Mouse (Mus musculus) kidney, embryonic 16.5 days (tissue): Measurements from ENCODE around the gene Eif4g3. TPM values are rescaled to one million over a fixed set of nuclear protein-coding genes. Genes with fewer than 3 reads are reported as not detected.

Experiments used
- ATAC-seq: fragments of 200-750 bp; cut with Nextera tagmentation; 2 replicates; pipeline ENCODE4 v1.8.0; 2017; ENCODE audit warnings: moderate TSS enrichment; ENCODE audit not compliant: low FRiP score, low TSS enrichment
- H3K27ac ChIP-seq: fragments of 300-500 bp; sonication (generic); 2 replicates; pipeline ENCODE4 v1.5.1; 2014; ENCODE audit warnings: low read length
- H3K27me3 ChIP-seq: fragments of 300-500 bp; sonication (generic); 2 replicates; pipeline ENCODE4 v1.6.1; 2014; ENCODE audit warnings: low read length, control low read depth, mixed read lengths; ENCODE audit not compliant: insufficient read depth
- H3K36me3 ChIP-seq: fragments of 300-500 bp; sonication (generic); 2 replicates; pipeline ENCODE4 v1.6.1; 2014; ENCODE audit warnings: low read length, control low read depth, mixed read lengths; ENCODE audit not compliant: insufficient read depth
- H3K4me1 ChIP-seq: fragments of 300-500 bp; sonication (generic); 2 replicates; pipeline ENCODE4 v1.6.1; 2014; ENCODE audit warnings: low read length, control low read depth, mixed read lengths; ENCODE audit not compliant: insufficient read depth
- H3K4me2 ChIP-seq: fragments of 300-500 bp; sonication (generic); replicated peaks from 2 replicates; pipeline ENCODE4 v1.6.1; 2014; ENCODE audit warnings: low read depth, low read length
- H3K4me3 ChIP-seq: fragments of 300-500 bp; sonication (generic); 2 replicates; pipeline ENCODE4 v1.5.1; 2014; ENCODE audit warnings: mild to moderate bottlenecking, low read length
- H3K9ac ChIP-seq: fragments of 300-500 bp; sonication (generic); replicated peaks from 2 replicates; pipeline ENCODE4 v1.6.1; 2014; ENCODE audit warnings: low read length
- H3K9me3 ChIP-seq: fragments of 300-500 bp; sonication (generic); 2 replicates; pipeline ENCODE4 v1.6.1; 2016; ENCODE audit warnings: low read length, control low read depth
- WGBS: fragments of 180-500 bp; shearing (Covaris S2); extraction: QIAGEN DNeasy Blood & Tissue Kit; methylation state at CpG from one replicate; pipeline ENCODE4 v1.1.7; 2014; 5-methylcytosine and 5-hydroxymethylcytosine counted together
- polyA plus RNA-seq: library from polyadenylated mRNA; unstranded; fragments of >200 nt; fragmentation: Nextera tagmentation; extraction: Ambion mirVana; gene quantifications from 2 replicates; pipeline ENCODE4 v1.2.1, GENCODE M21; 2015

Eif4g3 gene
- polyA plus RNA-seq, 1 experiment from 2014 or later: 32.9 TPM

DNA sequence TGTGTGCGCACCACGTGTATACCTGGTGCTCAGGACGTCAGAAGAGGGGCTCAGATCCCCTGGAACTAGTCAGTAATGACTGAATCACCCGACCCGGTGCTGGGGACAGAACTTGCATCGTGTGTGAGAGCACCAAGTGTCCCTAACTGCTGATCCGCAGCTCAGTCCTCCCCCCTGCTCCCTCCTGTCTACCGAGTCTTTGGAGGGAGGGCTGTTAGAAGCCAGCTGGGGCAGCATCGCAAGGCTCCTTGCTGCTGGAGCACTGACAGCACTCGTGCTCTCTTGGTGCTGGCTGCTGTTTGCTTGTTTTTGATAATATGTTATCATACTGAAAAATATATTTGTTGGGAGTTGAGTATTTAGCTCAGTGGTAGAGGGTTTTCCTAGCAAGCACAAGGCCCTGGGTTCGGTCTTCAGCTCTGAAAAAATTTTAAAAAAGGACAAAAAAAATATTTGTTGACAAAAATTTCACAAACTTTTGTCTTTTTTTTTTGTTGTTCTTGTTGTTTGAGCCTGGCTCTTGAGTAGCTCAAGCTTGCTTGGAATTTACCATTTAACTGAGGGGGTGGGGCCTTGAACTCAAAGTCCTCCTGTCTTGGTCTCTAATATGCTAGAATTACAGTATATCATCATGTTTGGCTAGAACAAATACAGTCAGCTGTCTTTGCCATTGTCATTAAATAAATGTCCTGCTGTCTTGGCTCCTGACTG is 72.2 kb downstream of the Eif4g3 start:
- no peaks in the 10 kb centered on the region for H3K27me3 ChIP-seq
- H3K4me3 ChIP-seq: no peak overlapping the region
- H3K4me2 ChIP-seq: no peak overlapping the region
- no peak overlapping the region for H3K27ac ChIP-seq
- 71% methylated on average over 11 of the region's 11 CpGs for WGBS
- H3K9ac ChIP-seq: no peak overlapping the region
- no peaks in the 10 kb centered on the region for H3K9me3 ChIP-seq
- H3K4me1 ChIP-seq: peaks cover 3% of the 10 kb centered on the region; the same call in 1 of the 2 replicates
- peaks cover 20% of the 10 kb centered on the region for H3K36me3 ChIP-seq
- ATAC-seq: no peak

DNA sequence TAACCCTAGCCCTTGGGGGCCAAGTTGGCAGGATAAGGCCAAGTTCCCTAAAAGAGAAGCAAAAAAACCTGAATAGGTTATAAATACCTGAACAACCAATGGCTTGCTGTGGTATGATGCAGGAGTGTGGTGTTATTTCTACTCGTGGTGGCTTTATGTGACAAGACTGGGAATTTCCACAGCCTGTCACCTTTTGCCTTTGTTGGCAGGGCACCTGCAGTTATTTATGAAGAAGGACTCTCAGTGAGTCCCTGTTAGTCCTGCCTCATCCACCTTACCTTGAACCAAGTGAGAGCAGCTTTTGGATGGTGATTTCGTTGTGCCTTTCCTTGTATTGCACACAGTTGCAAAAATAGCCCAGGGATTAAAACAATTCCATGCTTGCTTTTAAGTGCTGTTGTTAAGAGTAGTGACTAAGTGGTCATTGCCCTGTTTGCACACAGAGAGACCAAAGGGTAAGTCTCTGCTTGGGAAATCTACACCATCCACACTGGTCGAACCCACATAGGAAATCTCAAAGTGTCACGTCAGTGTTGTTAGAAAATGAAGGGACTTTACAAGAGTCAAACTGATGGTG is 72.9 kb downstream of the Eif4g3 start:
- 79% methylated on average over 4 of the region's 4 CpGs for WGBS
- Histone ChIP-seq H3K4me3 (no peak overlapping the region), H3K27me3 (no peaks in the 10 kb centered on the region), H3K9me3 (no peaks in the 10 kb centered on the region), H3K4me1 (peaks cover 3% of the 10 kb centered on the region; the same call in 1 of the 2 replicates), H3K36me3 (peaks cover 24% of the 10 kb centered on the region), H3K4me2 (no peak overlapping the region), H3K9ac (no peak overlapping the region), H3K27ac (no peak overlapping the region)
- no peak for ATAC-seq

DNA sequence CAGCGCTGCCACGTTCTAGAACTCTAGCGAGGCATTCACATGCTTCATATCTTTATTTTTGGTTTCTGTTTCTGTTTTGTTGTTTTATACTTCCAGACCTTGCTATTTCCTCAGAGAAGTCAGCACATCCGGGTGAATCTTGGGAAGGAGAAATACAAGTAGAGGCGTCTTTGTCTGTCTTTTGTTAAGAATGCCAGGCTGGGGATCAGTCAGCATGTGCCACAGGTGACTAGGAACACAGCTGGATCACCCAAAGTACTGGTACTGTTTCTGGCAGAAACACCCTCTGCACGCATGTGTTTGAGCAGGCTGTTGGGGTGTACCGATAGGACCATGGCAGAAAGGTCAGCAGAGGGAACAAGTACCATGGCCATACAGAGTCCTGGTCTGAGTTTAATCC is 73.6 kb downstream of the Eif4g3 start:
- 89% methylated on average over 7 of the region's 7 CpGs for WGBS
- peaks cover 22% of the 10 kb centered on the region for H3K36me3 ChIP-seq
- no peak overlapping the region for H3K4me3 ChIP-seq
- H3K27ac ChIP-seq: no peak overlapping the region
- no peaks in the 10 kb centered on the region for H3K27me3 ChIP-seq
- no peaks in the 10 kb centered on the region for H3K9me3 ChIP-seq
- peaks cover 5% of the 10 kb centered on the region; the same call in 1 of the 2 replicates for H3K4me1 ChIP-seq
- no peak overlapping the region for H3K9ac ChIP-seq
- ATAC-seq: no peak
- no peak overlapping the region for H3K4me2 ChIP-seq

DNA sequence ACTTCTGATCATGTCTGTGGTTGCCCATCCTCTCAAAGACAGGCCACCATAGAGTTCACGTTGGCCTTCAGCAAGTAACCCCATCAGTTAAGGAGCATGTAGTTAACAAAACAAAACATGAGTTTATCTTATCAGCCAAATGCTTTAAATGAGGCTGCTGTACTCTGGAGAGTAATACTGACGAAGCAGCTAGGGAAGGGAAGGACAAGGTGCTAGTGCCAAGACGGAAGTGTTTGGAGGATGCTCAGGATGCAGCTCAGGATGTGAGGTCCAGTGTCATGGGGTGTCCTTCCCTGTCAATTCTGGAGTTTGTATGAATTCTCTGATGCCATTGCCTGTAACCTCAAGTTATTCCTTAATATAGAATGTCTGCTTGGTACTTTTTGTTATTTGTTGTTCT is 75.0 kb downstream of the Eif4g3 start:
- peaks cover 16% of the 10 kb centered on the region; the same call in 1 of the 2 replicates for H3K36me3 ChIP-seq

DNA sequence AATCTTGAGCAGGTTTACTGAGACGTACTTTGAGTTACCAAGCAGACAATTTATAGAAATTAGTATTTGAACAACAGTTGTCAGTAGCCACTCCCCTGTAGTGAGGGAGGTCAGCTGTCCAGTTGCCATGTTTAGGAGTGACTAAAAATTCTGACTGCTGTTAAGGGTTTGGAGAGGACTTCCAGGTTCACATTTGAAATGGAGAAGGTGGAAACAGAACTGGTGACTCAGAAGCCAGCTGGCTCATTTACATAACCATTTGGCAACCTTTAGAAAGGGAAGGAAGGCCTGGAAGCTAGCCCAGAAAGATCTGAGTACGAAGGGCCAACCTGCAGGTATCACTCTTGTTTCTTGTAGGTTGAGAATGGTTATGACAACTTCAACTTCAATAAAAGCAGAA is 75.8 kb downstream of the Eif4g3 start:
- peaks cover 13% of the 10 kb centered on the region for H3K4me1 ChIP-seq
- H3K9ac ChIP-seq: no peak overlapping the region
- H3K27ac ChIP-seq: no peak overlapping the region
- peaks cover 16% of the 10 kb centered on the region; the same call in 1 of the 2 replicates for H3K36me3 ChIP-seq
- WGBS: 74% methylated on average over 2 of the region's 2 CpGs
- no peak overlapping the region for H3K4me2 ChIP-seq
- H3K27me3 ChIP-seq: no peaks in the 10 kb centered on the region
- ATAC-seq: no peak
- no peak overlapping the region for H3K4me3 ChIP-seq
- H3K9me3 ChIP-seq: no peaks in the 10 kb centered on the region

More for the DNA sequence above, 75.0 kb downstream of the Eif4g3 start:
- Histone ChIP-seq H3K4me1 (peaks cover 7% of the 10 kb centered on the region; the same call in 1 of the 2 replicates), H3K4me3 (no peak overlapping the region), H3K9me3 (no peaks in the 10 kb centered on the region), H3K4me2 (no peak overlapping the region), H3K9ac (no peak overlapping the region), H3K27me3 (no peaks in the 10 kb centered on the region), H3K27ac (no peak overlapping the region)
- ATAC-seq: no peak
- 79% methylated on average over 3 of the region's 3 CpGs for WGBS

DNA sequence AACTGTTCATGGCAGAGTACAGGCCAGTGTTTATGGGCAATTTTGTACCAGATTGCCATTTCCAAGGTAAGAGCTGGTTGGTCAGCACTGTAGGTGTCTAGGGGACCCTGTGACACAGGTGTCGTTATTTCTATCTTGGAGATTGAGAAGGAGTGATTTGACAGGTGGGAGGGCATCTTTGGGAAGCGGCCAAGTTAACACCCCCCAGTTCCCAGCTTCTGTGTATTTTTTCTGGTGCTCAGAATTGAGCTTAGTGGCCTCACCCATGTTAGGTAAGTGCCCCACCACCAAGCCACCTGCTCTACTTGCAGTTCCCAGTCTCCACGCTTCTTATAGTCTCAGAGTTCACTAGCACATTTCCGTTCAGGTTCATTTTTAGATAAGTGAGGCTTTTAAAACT is 76.5 kb downstream of the Eif4g3 start:
- no peak overlapping the region for H3K9ac ChIP-seq
- no peak overlapping the region for H3K4me3 ChIP-seq
- H3K9me3 ChIP-seq: no peaks in the 10 kb centered on the region
- ATAC-seq: no peak
- no peaks in the 10 kb centered on the region for H3K27me3 ChIP-seq
- peaks cover 17% of the 10 kb centered on the region for H3K4me1 ChIP-seq
- no peak overlapping the region for H3K27ac ChIP-seq
- no peak overlapping the region for H3K4me2 ChIP-seq
- 86% methylated on average over 4 of the region's 4 CpGs for WGBS
- H3K36me3 ChIP-seq: peaks cover 16% of the 10 kb centered on the region; the same call in 1 of the 2 replicates

DNA sequence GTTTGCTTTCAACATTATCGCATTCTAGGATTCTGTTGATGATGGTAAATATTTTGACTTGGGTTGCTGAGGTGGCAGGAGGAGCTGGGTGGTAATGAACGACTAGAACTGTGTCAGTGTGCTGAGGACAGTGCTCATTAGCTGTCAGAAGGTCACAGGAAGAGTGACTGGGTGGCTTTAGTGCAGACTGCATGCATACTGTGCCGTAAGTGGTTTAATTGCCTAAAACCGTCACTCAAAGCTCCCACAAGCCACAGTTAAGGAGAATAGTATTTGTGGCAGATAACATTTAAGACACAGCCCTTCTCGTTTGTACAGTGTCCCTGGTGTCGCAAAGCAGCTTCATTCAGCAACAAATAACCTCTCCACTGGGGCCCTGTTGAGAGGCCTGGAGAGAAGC is 78.7 kb downstream of the Eif4g3 start:
- ATAC-seq: no peak
- 55% methylated on average over 6 of the region's 6 CpGs for WGBS
- Histone ChIP-seq H3K4me1 (peaks cover 17% of the 10 kb centered on the region), H3K9me3 (no peaks in the 10 kb centered on the region), H3K9ac (no peak overlapping the region), H3K36me3 (peaks cover 17% of the 10 kb centered on the region; the same call in 1 of the 2 replicates), H3K27ac (no peak overlapping the region), H3K27me3 (no peaks in the 10 kb centered on the region), H3K4me3 (no peak overlapping the region), H3K4me2 (no peak overlapping the region)

DNA sequence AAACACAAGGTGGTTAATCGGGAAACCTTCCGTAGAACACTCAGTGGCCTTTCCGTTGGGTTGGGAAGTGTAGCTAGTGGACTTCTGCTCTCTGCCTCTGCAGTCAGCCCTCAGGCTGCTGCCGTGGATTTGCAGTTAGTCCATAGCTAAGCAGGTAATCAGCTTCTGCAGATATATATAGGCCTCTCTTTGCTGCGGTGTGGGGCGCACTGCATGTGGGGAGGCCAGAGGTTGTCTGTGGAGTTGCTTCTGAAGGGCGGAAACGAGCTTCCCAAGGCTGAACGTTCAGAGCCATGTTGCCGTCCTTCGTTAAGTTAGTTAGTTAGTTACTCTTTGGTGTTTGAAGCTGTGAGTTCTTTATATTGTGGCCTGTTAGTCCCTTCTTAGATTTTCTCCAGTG is 80.3 kb downstream of the Eif4g3 start:
- H3K4me3 ChIP-seq: no peak overlapping the region
- H3K4me2 ChIP-seq: no peak overlapping the region
- H3K36me3 ChIP-seq: peaks cover 12% of the 10 kb centered on the region; the same call in 1 of the 2 replicates
- H3K27me3 ChIP-seq: no peaks in the 10 kb centered on the region
- no peak overlapping the region for H3K9ac ChIP-seq
- no peak overlapping the region for H3K27ac ChIP-seq
- 88% methylated on average over 11 of the region's 11 CpGs for WGBS
- no peak for ATAC-seq
- H3K9me3 ChIP-seq: no peaks in the 10 kb centered on the region
- H3K4me1 ChIP-seq: peaks cover 22% of the 10 kb centered on the region

DNA sequence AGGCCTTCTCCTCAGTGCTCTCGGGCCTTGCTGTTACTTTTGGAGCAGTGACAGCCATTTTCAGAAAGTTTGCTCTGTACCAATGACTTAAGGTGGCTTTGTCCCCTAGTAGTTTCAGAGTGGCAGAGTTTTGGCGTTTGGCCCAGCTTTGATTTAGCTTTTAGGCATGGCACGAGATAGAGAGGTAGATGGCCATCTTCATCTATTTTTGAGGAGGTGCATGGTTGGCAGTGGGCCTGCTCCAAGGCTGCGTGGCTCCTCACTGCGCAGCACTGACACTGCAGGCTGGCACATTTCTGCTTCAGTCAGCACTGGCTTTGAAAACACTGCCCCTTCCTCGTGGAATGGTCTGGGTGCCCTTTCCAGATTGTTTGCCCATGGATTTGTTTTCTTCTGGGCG is 80.7 kb downstream of the Eif4g3 start:
- WGBS: 76% methylated on average over 7 of the region's 7 CpGs
- H3K4me3 ChIP-seq: no peak overlapping the region
- no peak overlapping the region for H3K27ac ChIP-seq
- H3K9me3 ChIP-seq: no peaks in the 10 kb centered on the region
- H3K27me3 ChIP-seq: no peaks in the 10 kb centered on the region
- peaks cover 12% of the 10 kb centered on the region; the same call in 1 of the 2 replicates for H3K36me3 ChIP-seq
- H3K9ac ChIP-seq: no peak overlapping the region
- H3K4me2 ChIP-seq: no peak overlapping the region
- no peak for ATAC-seq
- peaks cover 22% of the 10 kb centered on the region for H3K4me1 ChIP-seq
